Mouse (Mus musculus): ENCODE data around the gene Gpr161.

DNA sequence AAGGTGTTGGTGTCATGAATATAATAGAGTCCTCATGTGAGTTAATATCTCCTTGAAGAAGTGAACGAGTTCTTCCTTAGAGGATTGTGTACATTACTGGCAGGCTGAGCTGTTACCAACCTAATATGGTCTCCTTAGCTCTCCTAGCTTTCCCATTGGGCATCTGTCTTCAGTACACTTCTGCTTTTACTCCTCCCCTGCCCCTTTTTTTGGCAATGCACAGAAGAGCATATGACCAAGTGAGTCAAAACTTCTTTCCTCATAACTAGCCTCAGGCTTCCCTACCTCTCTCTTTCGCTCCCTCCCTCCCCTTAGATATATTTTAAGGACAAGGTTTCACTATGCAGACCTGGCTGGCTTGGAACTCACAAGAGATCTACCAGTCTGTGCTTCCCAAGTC lies 67.7 kb downstream of the Gpr161 start:
- TF ChIP-seq CTCF (IDR thresholded peaks at IDR 0.05; ENCODE audit: low read depth) = no peak
- TF ChIP-seq EP300 (IDR thresholded peaks at IDR 0.05; ENCODE audit: low read depth) = no peak

All from liver, embryonic 14.5 days (tissue).